Mouse (Mus musculus) G1E (cell line): ENCODE measurements at regions not wholly inside any gene's neighbourhood (a gene's known extent, or its start where the extent isn't known, plus 50 kb on each side); places are given as distances from the start of the nearest gene placed in this dataset.

Experiments
- CTCF ChIP-seq: IDR thresholded peaks from 2 replicates; pipeline ENCODE4 v1.5.1; 2012; ENCODE audit warnings: low read depth, low read length, inconsistent platforms, mixed read lengths
- GATA1 ChIP-seq: IDR thresholded peaks from 2 replicates; pipeline ENCODE4 v1.6.1; 2012; ENCODE audit warnings: borderline replicate concordance, low read length, inconsistent platforms, mixed read lengths

GRCm38 (mm10) chr9:91981499-91981898 is 211.2 kb upstream of the Plscr5 start:
- TF ChIP-seq CTCF: no peak
- TF ChIP-seq GATA1: no peak
